Mouse (Mus musculus): ENCODE data around the gene Pdzd2. TPM values are rescaled to one million over a fixed set of nuclear protein-coding genes. Genes with fewer than 3 reads are reported as not detected.

Gene Pdzd2
- total RNA-seq, 2 experiments from 2014 or later, result 2.4 TPM; not detected in 1

GRCm38 (mm10) chr15:12321091-12321787 is 418.5 kb downstream of the Pdzd2 start, which contains the start of gene Golph3:
Gene Golph3, plus strand, starts transcription at chr15:12321450.
- ATAC-seq (replicated peaks; ENCODE audit: low FRiP score, low TSS enrichment, poor library complexity, severe bottlenecking), result peak; percentile 79

GRCm38 (mm10) chr15:12320441-12321090 is 419.2 kb downstream of the Pdzd2 start:
- ATAC-seq (replicated peaks; ENCODE audit: low FRiP score, low TSS enrichment, poor library complexity, severe bottlenecking), result peak; percentile 23

GRCm38 (mm10) chr15:12319889-12320288 is 419.8 kb downstream of the Pdzd2 start:
- no peak for ATAC-seq (replicated peaks; ENCODE audit: low FRiP score, low TSS enrichment, poor library complexity, severe bottlenecking)

GRCm38 (mm10) chr15:12318451-12318850 is 421.3 kb downstream of the Pdzd2 start:
- no peak for ATAC-seq (replicated peaks; ENCODE audit: low FRiP score, low TSS enrichment, poor library complexity, severe bottlenecking)

- peak; percentile 45 for ATAC-seq (replicated peaks; ENCODE audit: low FRiP score, low TSS enrichment, poor library complexity, severe bottlenecking)
Measured at GRCm38 (mm10) chr15:12317290-12317689, 422.4 kb downstream of the Pdzd2 start.

GRCm38 (mm10) chr15:12315996-12316395 is 423.7 kb downstream of the Pdzd2 start:
- ATAC-seq (replicated peaks; ENCODE audit: low FRiP score, low TSS enrichment, poor library complexity, severe bottlenecking), result no peak

- no peak for ATAC-seq (replicated peaks; ENCODE audit: low FRiP score, low TSS enrichment, poor library complexity, severe bottlenecking)
Measured at GRCm38 (mm10) chr15:12314584-12314983, 425.1 kb downstream of the Pdzd2 start.

GRCm38 (mm10) chr15:12313255-12313654 is 426.5 kb downstream of the Pdzd2 start:
- no peak for ATAC-seq (replicated peaks; ENCODE audit: low FRiP score, low TSS enrichment, poor library complexity, severe bottlenecking)

GRCm38 (mm10) chr15:12311465-12311864 is 428.3 kb downstream of the Pdzd2 start:
- no peak for ATAC-seq (replicated peaks; ENCODE audit: low FRiP score, low TSS enrichment, poor library complexity, severe bottlenecking)

- peak; percentile 90 for ATAC-seq (replicated peaks; ENCODE audit: low FRiP score, low TSS enrichment, poor library complexity, severe bottlenecking)
Measured at GRCm38 (mm10) chr15:12310676-12311075, 429.0 kb downstream of the Pdzd2 start.

Other genes with a start within 250 kb of the Pdzd2 start
- gene 6030458C11Rik, start 84.7 kb upstream of the Pdzd2 start, total RNA-seq (2014; fragmentation: Nextera tagmentation), result 57.4 and 67.7 TPM in 2 replicates
- 37.9 and 46.0 TPM in 2 replicates for gene 6030458C11Rik, start 84.7 kb upstream of the Pdzd2 start, total RNA-seq (2017)
- 60.3 and 69.9 TPM in 2 replicates for gene Drosha, start 84.9 kb upstream of the Pdzd2 start, total RNA-seq (2014; fragmentation: Nextera tagmentation)
- 24.3 and 32.3 TPM in 2 replicates for gene Drosha, start 84.9 kb upstream of the Pdzd2 start, total RNA-seq (2017)